ENCODE assay signal across 13 mouse cellular contexts in the genomic region with DNA sequence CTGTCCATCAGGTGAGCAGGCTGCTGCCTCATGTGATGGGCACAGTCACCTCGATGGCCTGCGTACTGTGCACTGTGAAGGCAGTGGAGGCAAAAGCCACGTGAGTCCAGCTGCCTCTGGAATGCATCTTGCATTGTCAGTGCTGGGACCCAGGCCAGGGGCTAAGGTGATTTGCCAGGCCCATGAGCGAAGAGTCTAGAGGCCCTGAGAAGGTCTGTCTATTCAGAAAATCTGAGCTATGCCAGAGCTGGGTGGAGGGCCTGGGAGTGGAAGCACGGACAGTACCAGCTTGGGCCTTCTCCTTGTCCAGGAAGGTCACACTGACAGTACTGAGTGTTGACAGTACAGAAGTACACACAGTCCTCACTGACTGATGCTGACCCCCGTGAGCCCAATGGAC. TPM values are rescaled to one million over a fixed set of nuclear protein-coding genes. Genes with fewer than 3 reads are reported as not detected.
DNase-seq lines count a peak whose midpoint lies in the region; ATAC-seq lines count a peak whose summit lies in the region.
"Had no signal": no experiment of that assay in that cellular context is flagged by ENCODE, and none has a peak within 500 bp of the region (broad histone marks: within the 10 kb centered on the region; RNA-seq: fewer than 3 reads in every experiment).

No protein-coding gene starts in this region.

- WGBS in lung, embryonic 15.5 days: 71% methylated on average over 6 of the region's 6 CpGs

- peak; percentile 85 for DNase-seq in kidney, adult 11 months
- no peak for DNase-seq in kidney, postnatal 10 days
- peak; percentile 99 for DNase-seq in heart, adult 11 months
- peak; percentile 89 to 93 for DNase-seq in heart, postnatal 10 days
- DNase-seq in thymus, adult 18-20 months: no peak
- no peak for DNase-seq in gastrocnemius, postnatal 10 days
- no peak for DNase-seq in left cerebral cortex, postnatal 25 days (ENCODE audit: low spot score in 2 of 2)
- DNase-seq: cerebellum, postnatal 25 days; left cerebral cortex, postnatal 4 days had no signal

- H3K4me2 ChIP-seq in lung, embryonic 15.5 days: no peak overlapping the region

- no peak overlapping the region for H3K9ac ChIP-seq in lung, embryonic 15.5 days

- peaks cover 26% of the 10 kb centered on the region for H3K4me1 ChIP-seq in lung, embryonic 15.5 days

- H3K27me3 ChIP-seq in lung, embryonic 15.5 days: no peaks in the 10 kb centered on the region
- H3K27me3 ChIP-seq: Patski had no signal

- peak overlapping the region; percentile 80; the same call in 1 of the 2 replicates for H3K27ac ChIP-seq in lung, embryonic 15.5 days
- H3K27ac ChIP-seq: macrophage had no signal

- 0 out of 2 replicates have a peak, but pooled peaks have one; percentile 2 for ATAC-seq in lung, embryonic 15.5 days (ENCODE audit: borderline replicate concordance, extremely low read depth, low FRiP score, low TSS enrichment)
- ATAC-seq: inflammation-experienced regulatory T-cells, adult 6 months; Patski had no signal

- H3K36me3 ChIP-seq in lung, embryonic 15.5 days: peaks cover 37% of the 10 kb centered on the region

- no peak overlapping the region for H3K4me3 ChIP-seq in lung, embryonic 15.5 days

- intact Hi-C loops in heart, postnatal 10 days (cut with DNase I): loop anchor here (1.0 kb wide), 1 partner anchor 17 kb away; no protein-coding TSS in a partner anchor
- intact Hi-C loops in left cerebral cortex, postnatal 25 days (cut with DNase I): no loop called here

- no peaks in the 10 kb centered on the region for H3K9me3 ChIP-seq in lung, embryonic 15.5 days

RNA-seq across cellular contexts. Expression of a gene that starts 23.4 kb away (rescaled TPM):
- 100 to 1,000 TPM; 162 to 208 TPM for total RNA-seq in heart, postnatal 10 days (2021)
- 66.0 and 70.0 TPM in 2 replicates for polyA plus RNA-seq in lung, embryonic 15.5 days (2015; fragmentation: Nextera tagmentation; extraction: Ambion mirVana)
- 10 to 100 TPM; 55.0 to 69.1 TPM for total RNA-seq in gastrocnemius, postnatal 10 days (2021)
- 1 to 10 TPM; 7.4 to 9.8 TPM for total RNA-seq in left cerebral cortex, postnatal 25 days (2021)

Comparison
In these comparisons a context has a peak if more than half of its experiments do, and no peak if none do; other contexts are left out.
1. DNase-seq: peak in kidney, adult 11 months (single experiment), heart, adult 11 months (single experiment) and heart, postnatal 10 days (2 of 2); none in kidney, postnatal 10 days (single experiment), thymus, adult 18-20 months (0 of 2), gastrocnemius, postnatal 10 days (single experiment) and left cerebral cortex, postnatal 25 days (0 of 2).
2. RNA of a gene that starts 23.4 kb away (total RNA-seq): 162 to 208 TPM in heart, postnatal 10 days and 55.0 to 69.1 TPM in gastrocnemius, postnatal 10 days; 7.4 to 9.8 TPM in left cerebral cortex, postnatal 25 days; every median in the first group is over 4 times any median in the second.